In the genomic region with DNA sequence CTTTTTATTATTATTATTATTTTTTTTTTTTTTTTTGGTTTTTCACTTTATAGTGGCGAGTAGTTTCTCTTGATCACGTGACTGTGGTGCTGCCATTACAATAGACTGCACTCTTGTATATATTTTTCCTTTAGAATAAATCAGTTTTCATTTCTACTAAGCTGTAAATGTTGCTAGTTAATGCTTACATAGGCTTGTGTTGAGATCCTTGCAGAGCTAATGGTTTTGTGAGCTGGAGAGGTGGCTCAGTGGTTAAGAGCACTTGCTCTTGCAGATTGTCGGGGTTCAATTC, we compare ENCODE assay signal across 8 mouse cellular contexts. TPM values are rescaled to one million over a fixed set of nuclear protein-coding genes. Genes with fewer than 3 reads are reported as not detected.
DNase-seq lines count a peak whose midpoint lies in the region; ATAC-seq lines count a peak whose summit lies in the region.

No protein-coding gene starts in this region.

- H3K9me3 ChIP-seq in lung, embryonic 15.5 days: no peaks in the 10 kb centered on the region
- no peaks in the 10 kb centered on the region for H3K9me3 ChIP-seq in limb, embryonic 11.5 days (ENCODE audit: control insufficient read depth, low read length)

- intact Hi-C loops in gastrocnemius, postnatal 36 days (cut with DNase I): no loop called here

- H3K9ac ChIP-seq in lung, embryonic 15.5 days: peak overlapping the region; percentile 91; the same call in 1 of the 2 replicates
- H3K9ac ChIP-seq in limb, embryonic 11.5 days (ENCODE audit: low read length): no peak overlapping the region

- ATAC-seq in lung, embryonic 15.5 days (ENCODE audit: borderline replicate concordance, extremely low read depth, low FRiP score, low TSS enrichment): no peak
- peak; percentile 7; the same call in 1 of the 2 replicates for ATAC-seq in erythroid progenitor cell, adult 5-6 weeks (replicated peaks; ENCODE audit: low FRiP score, poor library complexity, severe bottlenecking)
- no peak for ATAC-seq in limb, embryonic 11.5 days (ENCODE audit: insufficient number of reproducible peaks, low FRiP score, low TSS enrichment, low read depth)

- no peaks in the 10 kb centered on the region for H3K27me3 ChIP-seq in lung, embryonic 15.5 days
- no peaks in the 10 kb centered on the region for H3K27me3 ChIP-seq in limb, embryonic 11.5 days (ENCODE audit: control insufficient read depth, insufficient read depth, low read length)
- H3K27me3 ChIP-seq in splenic B cell, adult 2 months (ENCODE audit: control insufficient read depth, insufficient read depth, low read length, poor library complexity, severe bottlenecking): no peaks in the 10 kb centered on the region

- no peak for DNase-seq in lung, postnatal 4 days
- DNase-seq in limb, embryonic 11.5 days (ENCODE audit: low spot score): no peak
- peak; percentile 3 for DNase-seq in splenic B cell, adult 2 months (ENCODE audit: low read depth, low spot score)
- no peak for DNase-seq in ovary, postnatal 10 days (ENCODE audit: low spot score)
- DNase-seq in spleen, postnatal 10 days (ENCODE audit: low spot score in 2 of 2): no peak
- no peak for DNase-seq in gastrocnemius, postnatal 36 days

- no peak overlapping the region for H3K27ac ChIP-seq in lung, embryonic 15.5 days
- H3K27ac ChIP-seq in limb, embryonic 11.5 days (replicated peaks; ENCODE audit: low read depth, low read length): no peak overlapping the region

- WGBS in lung, embryonic 15.5 days: 74% methylated on average over 3 of the region's 3 CpGs
- 86% methylated on average over 3 of the region's 3 CpGs for WGBS in limb, embryonic 11.5 days

- H3K4me1 ChIP-seq in lung, embryonic 15.5 days: peaks cover 10% of the 10 kb centered on the region
- peaks cover 4% of the 10 kb centered on the region; the same call in 1 of the 2 replicates for H3K4me1 ChIP-seq in limb, embryonic 11.5 days (ENCODE audit: control insufficient read depth, insufficient read depth, low read length)

- H3K4me2 ChIP-seq in lung, embryonic 15.5 days: peak overlapping the region; percentile 87
- H3K4me2 ChIP-seq in limb, embryonic 11.5 days (ENCODE audit: low read depth, severe bottlenecking): peak overlapping the region; percentile 90

- peak overlapping the region; percentile 90 for H3K4me3 ChIP-seq in lung, embryonic 15.5 days
- peak overlapping the region; percentile 74; the same call in 1 of the 2 replicates for H3K4me3 ChIP-seq in limb, embryonic 11.5 days (ENCODE audit: low read depth, low read length)

- peaks cover 5% of the 10 kb centered on the region; the same call in 1 of the 2 replicates for H3K36me3 ChIP-seq in lung, embryonic 15.5 days
- H3K36me3 ChIP-seq in limb, embryonic 11.5 days (ENCODE audit: control insufficient read depth, insufficient read depth, low read length): no peaks in the 10 kb centered on the region; the same call in 1 of the 2 replicates
- H3K36me3 ChIP-seq in splenic B cell, adult 2 months (ENCODE audit: control insufficient read depth, insufficient read depth, low read length, poor library complexity, severe bottlenecking): peaks cover 2% of the 10 kb centered on the region; the same call in 1 of the 2 replicates

RNA-seq across cellular contexts. Expression of gene Rad50, which starts 0.5 kb away (rescaled TPM):
- polyA plus RNA-seq in lung, embryonic 15.5 days (2015; fragmentation: Nextera tagmentation; extraction: Ambion mirVana): 33.4 and 33.5 TPM in 2 replicates
- total RNA-seq in erythroid progenitor cell, adult 5-6 weeks (2015; ENCODE audit: low replicate concordance): 23.1 and 46.5 TPM in 2 replicates
- total RNA-seq in erythroid progenitor cell, adult 5-6 weeks (2017; ENCODE audit: low replicate concordance): 26.7 and 30.7 TPM in 2 replicates
- polyA plus RNA-seq in limb, embryonic 11.5 days (2014; fragmentation: Nextera tagmentation; extraction: Ambion mirVana): 26.4 and 28.7 TPM in 2 replicates
- 1 to 10 TPM; 3.5 to 4.8 TPM for total RNA-seq in gastrocnemius, postnatal 36 days (2021)

RNA-seq across cellular contexts. Expression of gene Il5, which starts 12.9 kb away (rescaled TPM):
- polyA plus RNA-seq in lung, embryonic 15.5 days (2015; fragmentation: Nextera tagmentation; extraction: Ambion mirVana): 0.15 TPM in 1 of 2 replicates, not detected in the other
- total RNA-seq in erythroid progenitor cell, adult 5-6 weeks (2015; ENCODE audit: low replicate concordance): not detected in 2 replicates
- total RNA-seq in erythroid progenitor cell, adult 5-6 weeks (2017; ENCODE audit: low replicate concordance): not detected in 2 replicates
- polyA plus RNA-seq in limb, embryonic 11.5 days (2014; fragmentation: Nextera tagmentation; extraction: Ambion mirVana): 0.09 TPM in 1 of 2 replicates, not detected in the other
- not detected for total RNA-seq in gastrocnemius, postnatal 36 days (2021)

Comparison
In these comparisons a context has a peak if more than half of its experiments do, and no peak if none do; other contexts are left out.
1. RNA of gene Rad50, which starts 0.5 kb away (total RNA-seq): 23.1 to 46.5 TPM in erythroid progenitor cell, adult 5-6 weeks; 3.5 to 4.8 TPM in gastrocnemius, postnatal 36 days; every median in the first group is over 4 times any median in the second.